29 mouse cellular contexts compared by ENCODE assay signal in genomic region chr14:54938431-54939219, GRCm38 (mm10). TPM values are rescaled to one million over a fixed set of nuclear protein-coding genes. Genes with fewer than 3 reads are reported as not detected.
DNase-seq lines count a peak whose midpoint lies in the region; ATAC-seq and TF ChIP-seq lines count a peak whose summit lies in the region.
"Had no signal": no experiment of that assay in that cellular context is flagged by ENCODE, and none has a peak within 500 bp of the region (broad histone marks: within the 10 kb centered on the region; RNA-seq: fewer than 3 reads in every experiment).

No protein-coding gene starts in this region.

- no peaks in the 10 kb centered on the region for H3K79me2 ChIP-seq in heart, adult 2 months (replicated peaks; ENCODE audit: control insufficient read depth, insufficient read depth, low read length)

- peak; percentile 100 for TF ChIP-seq EP300 in heart, adult 2 months (IDR thresholded peaks at IDR 0.05; ENCODE audit: insufficient read depth, low read depth, low read length)

- intact Hi-C loops in heart, adult 2 months (cut with DNase I) = loop anchor here (1.0 to 2.0 kb wide), 3 partner anchors 38 to 96 kb away; partner anchors contain the start of gene Ngdn
- intact Hi-C loops in heart, postnatal 36 days (cut with DNase I) = loop anchor here (1.0 to 2.0 kb wide), 2 partner anchors 38 to 96 kb away; no protein-coding TSS in a partner anchor
- intact Hi-C loops in gastrocnemius, postnatal 36 days (cut with DNase I) = loop anchor here (1.0 to 2.0 kb wide), 2 partner anchors 38 to 96 kb away; no protein-coding TSS in a partner anchor

- H3K9ac ChIP-seq in heart, adult 2 months (ENCODE audit: low read depth, low read length) = no peak overlapping the region
- H3K9ac ChIP-seq in heart, embryonic 13.5 days = no peak overlapping the region
- H3K9ac ChIP-seq: embryonic facial prominence, embryonic 15.5 days; forebrain, embryonic 13.5 days; hindbrain, embryonic 14.5 days; kidney, embryonic 15.5 days; limb, embryonic 13.5 days; liver, postnatal 0 days had no signal

- no peaks in the 10 kb centered on the region for H3K4me1 ChIP-seq in heart, adult 2 months (ENCODE audit: control insufficient read depth, insufficient read depth, low read length)
- peaks cover 15% of the 10 kb centered on the region for H3K4me1 ChIP-seq in heart, embryonic 10.5 days
- peaks cover 23% of the 10 kb centered on the region for H3K4me1 ChIP-seq in heart, embryonic 13.5 days

- H3K27me3 ChIP-seq in heart, adult 2 months (ENCODE audit: control insufficient read depth, insufficient read depth, low read length) = no peaks in the 10 kb centered on the region
- H3K27me3 ChIP-seq in heart, embryonic 10.5 days (ENCODE audit: insufficient read depth, poor library complexity, severe bottlenecking) = peaks cover 9% of the 10 kb centered on the region
- peaks cover 13% of the 10 kb centered on the region for H3K27me3 ChIP-seq in heart, embryonic 13.5 days (replicated peaks)
- H3K27me3 ChIP-seq: forebrain, embryonic 13.5 days; kidney, embryonic 15.5 days; limb, embryonic 13.5 days had no signal

- no peaks in the 10 kb centered on the region for H3K9me3 ChIP-seq in heart, embryonic 10.5 days
- no peaks in the 10 kb centered on the region for H3K9me3 ChIP-seq in heart, embryonic 13.5 days
- H3K9me3 ChIP-seq: embryonic facial prominence, embryonic 10.5 days; embryonic facial prominence, embryonic 15.5 days; forebrain, embryonic 13.5 days; kidney, embryonic 15.5 days; limb, embryonic 13.5 days had no signal

- H3K4me2 ChIP-seq in heart, embryonic 13.5 days = no peak overlapping the region
- H3K4me2 ChIP-seq: embryonic facial prominence, embryonic 15.5 days; forebrain, embryonic 13.5 days; hindbrain, embryonic 14.5 days; kidney, embryonic 15.5 days; liver, embryonic 11.5 days had no signal

- no peak overlapping the region for H3K27ac ChIP-seq in heart, adult 2 months
- 0 out of 2 replicates have a peak overlapping the region, but pooled peaks have one; percentile 7 for H3K27ac ChIP-seq in heart, embryonic 10.5 days
- H3K27ac ChIP-seq in heart, embryonic 13.5 days (replicated peaks) = 0 out of 2 replicates have a peak overlapping the region, but pooled peaks have one; percentile 28
- H3K27ac ChIP-seq: embryonic facial prominence, embryonic 10.5 days; embryonic facial prominence, embryonic 15.5 days; forebrain, embryonic 13.5 days; hindbrain, embryonic 14.5 days; limb, embryonic 13.5 days had no signal

- peak in 1 of 2 experiments; percentile 56 for DNase-seq in heart, adult 2 months
- no peak for DNase-seq in heart, adult 9 months (ENCODE audit: low spot score in 2 of 2)
- DNase-seq in heart, embryonic 10.5 days (ENCODE audit: low spot score) = no peak
- peak; percentile 35 to 52 for DNase-seq in heart, postnatal 36 days
- no peak for DNase-seq in gastrocnemius, adult 18-20 months (ENCODE audit: low spot score)
- no peak for DNase-seq in gastrocnemius, postnatal 36 days

- H3K36me3 ChIP-seq in heart, adult 2 months (ENCODE audit: control insufficient read depth, insufficient read depth, low read length) = no peaks in the 10 kb centered on the region
- H3K36me3 ChIP-seq in heart, embryonic 10.5 days = peaks cover 35% of the 10 kb centered on the region
- peaks cover 40% of the 10 kb centered on the region for H3K36me3 ChIP-seq in heart, embryonic 13.5 days
- H3K36me3 ChIP-seq: embryonic facial prominence, embryonic 10.5 days; embryonic facial prominence, embryonic 15.5 days; kidney, embryonic 15.5 days; limb, embryonic 13.5 days had no signal

- no peak for ATAC-seq in heart, embryonic 13.5 days (ENCODE audit: extremely low read depth, insufficient number of reproducible peaks, low FRiP score, low TSS enrichment)
- ATAC-seq: activated CD4-positive, CD25-positive, alpha-beta regulatory T cell, adult 4 months; midbrain, embryonic 16.5 days had no signal

- no peak for TF ChIP-seq CTCF in heart, adult 2 months (IDR thresholded peaks at IDR 0.05)

- H3K4me3 ChIP-seq in heart, adult 2 months = no peak overlapping the region
- no peak overlapping the region for H3K4me3 ChIP-seq in heart, embryonic 10.5 days
- H3K4me3 ChIP-seq in heart, embryonic 13.5 days = no peak overlapping the region
- H3K4me3 ChIP-seq: embryonic facial prominence, embryonic 10.5 days; embryonic facial prominence, embryonic 15.5 days; forebrain, embryonic 13.5 days; kidney, embryonic 15.5 days; limb, embryonic 13.5 days had no signal

- peak; percentile 89 for TF ChIP-seq POLR2A in heart, adult 2 months (IDR thresholded peaks at IDR 0.05; ENCODE audit: insufficient read depth, low read depth, low read length)

- WGBS in heart, adult 2 months = 43% methylated on average over 15 of the region's 15 CpGs
- WGBS in heart, embryonic 10.5 days = 61% methylated on average over 15 of the region's 15 CpGs
- WGBS in heart, embryonic 13.5 days = 50% methylated on average over 15 of the region's 15 CpGs

RNA-seq across cellular contexts. Expression of gene Cmtm5, which starts 2.6 kb away (rescaled TPM):
- total RNA-seq in heart, adult 2 months (2021) = under 1 TPM in 1 of 2 experiments, not detected in 1; 0.30 TPM
- 1.8 and 2.9 TPM in 2 replicates for polyA plus RNA-seq in heart, adult 2 months (2012; rRNA removed)
- polyA plus RNA-seq in heart, embryonic 10.5 days (2016; fragmentation: Nextera tagmentation; extraction: Ambion mirVana) = 0.97 and 1.5 TPM in 2 replicates
- polyA plus RNA-seq in heart, embryonic 13.5 days (2015; fragmentation: Nextera tagmentation; extraction: Ambion mirVana) = 0.49 and 0.98 TPM in 2 replicates
- total RNA-seq in heart, postnatal 36 days (2021) = under 1 TPM in 1 of 2 experiments, not detected in 1; 0.46 TPM
- under 1 TPM in 1 of 2 experiments, not detected in 1; 0.50 TPM for total RNA-seq in gastrocnemius, adult 18-20 months (2021)
- under 1 TPM in 1 of 2 experiments, not detected in 1; 0.42 TPM for total RNA-seq in gastrocnemius, postnatal 36 days (2021)
- total RNA-seq: CH12.LX; ES-E14; hematopoietic stem cell, adult 5-6 weeks; neutrophil, adult 5-6 weeks had no signal
- polyA plus RNA-seq: liver, embryonic 11.5 days; liver, postnatal 0 days had no signal

RNA-seq across cellular contexts. Expression of gene Il25, which starts 6.1 kb away (rescaled TPM):
- total RNA-seq in heart, adult 2 months (2021) = not detected
- polyA plus RNA-seq in heart, adult 2 months (2012; rRNA removed) = not detected in 2 replicates
- not detected in 2 replicates for polyA plus RNA-seq in heart, embryonic 10.5 days (2016; fragmentation: Nextera tagmentation; extraction: Ambion mirVana)
- not detected in 2 replicates for polyA plus RNA-seq in heart, embryonic 13.5 days (2015; fragmentation: Nextera tagmentation; extraction: Ambion mirVana)
- not detected for total RNA-seq in heart, postnatal 36 days (2021)
- total RNA-seq in gastrocnemius, adult 18-20 months (2021) = not detected
- not detected for total RNA-seq in gastrocnemius, postnatal 36 days (2021)
- total RNA-seq: adrenal gland, adult 8-10 months; adrenal gland, postnatal 4 days; CH12.LX; gastrocnemius, postnatal 25 days; hematopoietic stem cell, adult 5-6 weeks; left cerebral cortex, postnatal 36 days; neutrophil, adult 5-6 weeks had no signal
- polyA plus RNA-seq: activated CD4-positive, CD25-positive, alpha-beta regulatory T cell, adult 4 months; embryonic facial prominence, embryonic 10.5 days; intestine, postnatal 0 days; kidney, embryonic 15.5 days; liver, embryonic 11.5 days; liver, postnatal 0 days; lung, postnatal 0 days; neural tube, embryonic 11.5 days; stomach, embryonic 16.5 days had no signal

RNA-seq across cellular contexts. Expression of gene Efs, which starts 12.7 kb away (rescaled TPM):
- total RNA-seq in heart, adult 2 months (2021) = 1 to 10 TPM; 1.9 to 3.0 TPM
- 5.1 and 5.4 TPM in 2 replicates for polyA plus RNA-seq in heart, adult 2 months (2012; rRNA removed)
- 16.7 and 23.5 TPM in 2 replicates for polyA plus RNA-seq in heart, embryonic 10.5 days (2016; fragmentation: Nextera tagmentation; extraction: Ambion mirVana)
- polyA plus RNA-seq in heart, embryonic 13.5 days (2015; fragmentation: Nextera tagmentation; extraction: Ambion mirVana) = 13.3 and 13.9 TPM in 2 replicates
- 1 to 10 TPM; 2.5 to 2.8 TPM for total RNA-seq in heart, postnatal 36 days (2021)
- 1 to 10 TPM in 1 of 2 experiments, under 1 TPM in 1; 0.78 to 1.5 TPM for total RNA-seq in gastrocnemius, adult 18-20 months (2021)
- 1 to 10 TPM; 2.1 to 2.5 TPM for total RNA-seq in gastrocnemius, postnatal 36 days (2021)
- total RNA-seq: CH12.LX; hematopoietic stem cell, adult 5-6 weeks; neutrophil, adult 5-6 weeks had no signal
- polyA plus RNA-seq: activated CD4-positive, CD25-positive, alpha-beta regulatory T cell, adult 4 months had no signal

RNA-seq across cellular contexts. Expression of gene Slc22a17, which starts 25.7 kb away (rescaled TPM):
- total RNA-seq in heart, adult 2 months (2021) = 1 to 10 TPM; 1.7 to 2.3 TPM
- 13.0 and 13.8 TPM in 2 replicates for polyA plus RNA-seq in heart, adult 2 months (2012; rRNA removed)
- 42.1 and 52.4 TPM in 2 replicates for polyA plus RNA-seq in heart, embryonic 10.5 days (2016; fragmentation: Nextera tagmentation; extraction: Ambion mirVana)
- polyA plus RNA-seq in heart, embryonic 13.5 days (2015; fragmentation: Nextera tagmentation; extraction: Ambion mirVana) = 33.9 and 37.4 TPM in 2 replicates
- total RNA-seq in heart, postnatal 36 days (2021) = 1 to 10 TPM; 2.0 to 2.7 TPM
- total RNA-seq in gastrocnemius, adult 18-20 months (2021) = 1 to 10 TPM; 1.2 to 1.3 TPM
- 1 to 10 TPM; 1.6 to 1.7 TPM for total RNA-seq in gastrocnemius, postnatal 36 days (2021)

RNA-seq across cellular contexts. Expression of gene Myh6, which starts 28.1 kb away (rescaled TPM):
- over 10,000 TPM; 19,033 to 21,149 TPM for total RNA-seq in heart, adult 2 months (2021)
- 6,249 and 7,266 TPM in 2 replicates for polyA plus RNA-seq in heart, adult 2 months (2012; rRNA removed)
- polyA plus RNA-seq in heart, embryonic 10.5 days (2016; fragmentation: Nextera tagmentation; extraction: Ambion mirVana) = 2,034 and 3,157 TPM in 2 replicates
- 1,796 and 1,858 TPM in 2 replicates for polyA plus RNA-seq in heart, embryonic 13.5 days (2015; fragmentation: Nextera tagmentation; extraction: Ambion mirVana)
- over 10,000 TPM; 23,066 to 24,862 TPM for total RNA-seq in heart, postnatal 36 days (2021)
- 100 to 1,000 TPM; 174 to 189 TPM for total RNA-seq in gastrocnemius, adult 18-20 months (2021)
- total RNA-seq in gastrocnemius, postnatal 36 days (2021) = 100 to 1,000 TPM in 1 of 2 experiments, 10 to 100 TPM in 1; 40.5 to 246 TPM
- total RNA-seq: adrenal gland, adult 8-10 months; hematopoietic stem cell, adult 5-6 weeks; neutrophil, adult 5-6 weeks had no signal
- polyA plus RNA-seq: activated CD4-positive, CD25-positive, alpha-beta regulatory T cell, adult 4 months had no signal

Comparison
In these comparisons a context has a peak if more than half of its experiments do, and no peak if none do; other contexts are left out.
1. DNase-seq: peak in heart, postnatal 36 days (2 of 2); none in heart, adult 9 months (0 of 2), heart, embryonic 10.5 days (single experiment), gastrocnemius, adult 18-20 months (single experiment) and gastrocnemius, postnatal 36 days (0 of 2).